Mouse (Mus musculus): ENCODE measurements around the gene Igf2r.

DNA sequence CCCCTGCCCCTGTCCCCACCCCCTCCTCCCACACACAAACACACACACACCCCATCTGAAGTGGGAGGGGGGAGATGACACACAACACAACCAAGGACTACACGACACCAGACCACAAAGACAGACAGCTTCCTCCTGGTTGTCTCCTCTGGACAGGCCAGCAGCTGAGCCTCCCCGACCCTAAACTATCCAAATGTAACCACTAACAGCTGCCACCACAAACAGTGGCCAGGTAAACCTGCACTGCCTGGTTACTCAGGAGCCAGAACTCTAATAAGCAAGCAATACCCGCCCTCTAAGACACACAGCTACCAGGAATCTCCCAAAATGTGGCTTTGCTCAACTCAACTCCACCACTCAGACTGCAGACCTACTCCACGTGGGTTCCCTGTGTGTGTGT, 13.5 kb downstream of the Igf2r start:
- no peak for TF ChIP-seq POLR2A (IDR thresholded peaks at IDR 0.05; ENCODE audit: borderline replicate concordance, extremely low read depth, low read depth, low read length)
- TF ChIP-seq CTCF (IDR thresholded peaks at IDR 0.05; ENCODE audit: insufficient read depth, low read length) = no peak
